Mouse (Mus musculus) cortical plate, adult 2 months (tissue): Measurements from ENCODE around the gene 2610042L04Rik. TPM values are rescaled to one million over a fixed set of nuclear protein-coding genes. Genes with fewer than 3 reads are reported as not detected.

ENCODE experiments used
- polyA plus RNA-seq: library from polyadenylated mRNA; depleted of rRNA; stranded (reverse); fragments of >200 nt; gene quantifications from 2 replicates; pipeline ENCODE4 v1.2.3, GENCODE M21; 2012; rRNA removed

2610042L04Rik gene
- polyA plus RNA-seq, 1 experiment, result 0.50 TPM

Other genes starting within 250 kb of the 2610042L04Rik start
- 0.90 and 1.1 TPM in 2 replicates for gene Gm8108, start 224.2 kb upstream of the 2610042L04Rik start, polyA plus RNA-seq
- not detected in 2 replicates for gene Gm3127, start 169.7 kb upstream of the 2610042L04Rik start, polyA plus RNA-seq
- 0.81 and 1.1 TPM in 2 replicates for gene Gm2974, start 152.2 kb upstream of the 2610042L04Rik start, polyA plus RNA-seq
- not detected in 2 replicates for gene Gm3138, start 85.1 kb upstream of the 2610042L04Rik start, polyA plus RNA-seq
- gene Gm3149, start 17.5 kb upstream of the 2610042L04Rik start, polyA plus RNA-seq, result not detected in 2 replicates
- gene Gm3159, start 62.8 kb downstream of the 2610042L04Rik start, polyA plus RNA-seq, result not detected in 2 replicates
- 0.34 and 0.40 TPM in 2 replicates for gene Gm3164, start 80.7 kb downstream of the 2610042L04Rik start, polyA plus RNA-seq
- gene Gm3173, start 96.2 kb downstream of the 2610042L04Rik start, polyA plus RNA-seq, result 1.8 TPM in 1 of 2 replicates, not detected in the other
- gene Gm3182, start 147.0 kb downstream of the 2610042L04Rik start, polyA plus RNA-seq, result 0.06 and 0.08 TPM in 2 replicates
- gene Gm3047, start 220.6 kb downstream of the 2610042L04Rik start, polyA plus RNA-seq, result not detected in 2 replicates